8 mouse cellular contexts compared by ENCODE assay signal in genomic region chr10:80757717-80758116, GRCm38 (mm10). TPM values are rescaled to one million over a fixed set of nuclear protein-coding genes. Genes with fewer than 3 reads are reported as not detected.
DNase-seq lines count a peak whose midpoint lies in the region; ATAC-seq and TF ChIP-seq lines count a peak whose summit lies in the region.

No protein-coding gene starts in this region.

- peak overlapping the region; percentile 98 for H3K9ac ChIP-seq in heart, embryonic 12.5 days
- H3K9ac ChIP-seq in kidney, embryonic 16.5 days (replicated peaks; ENCODE audit: low read length) = no peak overlapping the region
- 0 out of 2 replicates have a peak overlapping the region, but pooled peaks have one; percentile 17 for H3K9ac ChIP-seq in liver, embryonic 12.5 days
- H3K9ac ChIP-seq in stomach, postnatal 0 days (ENCODE audit: low read length) = no peak overlapping the region; the same call in 1 of the 2 replicates

- DNase-seq in 3T3-L1 (ENCODE audit: low read depth, low spot score) = peak; percentile 90
- DNase-seq in adrenal gland, adult 8-10 months = peak; percentile 88
- peak; percentile 48 to 68 for DNase-seq in natural killer cell, adult 2 months (ENCODE audit: low spot score in 2 of 2)
- DNase-seq in stomach, postnatal 0 days (ENCODE audit: low spot score) = peak; percentile 85

- no peak for ATAC-seq in heart, embryonic 12.5 days (ENCODE audit: insufficient number of reproducible peaks, low FRiP score)
- peak; percentile 66; the same call in 1 of the 2 replicates for ATAC-seq in kidney, embryonic 16.5 days (ENCODE audit: low FRiP score, low TSS enrichment)
- ATAC-seq in liver, embryonic 12.5 days = peak; percentile 38; the same call in 1 of the 2 replicates
- ATAC-seq in stomach, postnatal 0 days (ENCODE audit: low FRiP score, low TSS enrichment) = peak; percentile 54

- peak; percentile 65; the same call in 1 of the 2 replicates for TF ChIP-seq CTCF in embryonic fibroblast, embryonic 13.5 days (IDR thresholded peaks at IDR 0.05; ENCODE audit: borderline replicate concordance, insufficient read depth, low read length)
- TF ChIP-seq CTCF in stomach, postnatal 0 days (IDR thresholded peaks at IDR 0.05; ENCODE audit: low read depth) = peak; percentile 82

- no peak for TF ChIP-seq POLR2A in embryonic fibroblast, embryonic 13.5 days (IDR thresholded peaks at IDR 0.05; ENCODE audit: low read depth, low read length)

- H3K9me3 ChIP-seq in heart, embryonic 12.5 days (replicated peaks) = no peaks in the 10 kb centered on the region
- no peaks in the 10 kb centered on the region for H3K9me3 ChIP-seq in kidney, embryonic 16.5 days (ENCODE audit: low read length)
- H3K9me3 ChIP-seq in liver, embryonic 12.5 days (replicated peaks) = no peaks in the 10 kb centered on the region
- H3K9me3 ChIP-seq in stomach, postnatal 0 days (ENCODE audit: control insufficient read depth, low read length) = no peaks in the 10 kb centered on the region

- H3K36me3 ChIP-seq in heart, embryonic 12.5 days = no peaks in the 10 kb centered on the region
- no peaks in the 10 kb centered on the region for H3K36me3 ChIP-seq in kidney, embryonic 16.5 days (ENCODE audit: insufficient read depth, low read length)
- peaks cover 4% of the 10 kb centered on the region; the same call in 1 of the 2 replicates for H3K36me3 ChIP-seq in liver, embryonic 12.5 days
- H3K36me3 ChIP-seq in stomach, postnatal 0 days (ENCODE audit: control insufficient read depth, insufficient read depth, low read length) = no peaks in the 10 kb centered on the region

- H3K27me3 ChIP-seq in heart, embryonic 12.5 days (replicated peaks) = no peaks in the 10 kb centered on the region
- H3K27me3 ChIP-seq in kidney, embryonic 16.5 days (ENCODE audit: insufficient read depth, low read length) = no peaks in the 10 kb centered on the region
- no peaks in the 10 kb centered on the region for H3K27me3 ChIP-seq in liver, embryonic 12.5 days (replicated peaks)
- H3K27me3 ChIP-seq in stomach, postnatal 0 days (ENCODE audit: control insufficient read depth, insufficient read depth, low read length) = no peaks in the 10 kb centered on the region

- TF ChIP-seq EP300 in stomach, postnatal 0 days (optimal IDR thresholded peaks at IDR 0.05) = no peak

- peak overlapping the region; percentile 93 for H3K4me2 ChIP-seq in heart, embryonic 12.5 days
- H3K4me2 ChIP-seq in kidney, embryonic 16.5 days (replicated peaks; ENCODE audit: low read depth, low read length) = no peak overlapping the region
- H3K4me2 ChIP-seq in liver, embryonic 12.5 days = peak overlapping the region; percentile 87
- no peak overlapping the region for H3K4me2 ChIP-seq in stomach, postnatal 0 days (replicated peaks; ENCODE audit: low read depth)

- no peak overlapping the region for H3K4me3 ChIP-seq in embryonic fibroblast, embryonic 13.5 days (ENCODE audit: insufficient read depth, low read length)
- H3K4me3 ChIP-seq in heart, embryonic 12.5 days = peak overlapping the region; percentile 15; the same call in 1 of the 2 replicates
- no peak overlapping the region for H3K4me3 ChIP-seq in kidney, embryonic 16.5 days (ENCODE audit: low read length)
- peak overlapping the region; percentile 97; the same call in 1 of the 2 replicates for H3K4me3 ChIP-seq in liver, embryonic 12.5 days
- no peak overlapping the region for H3K4me3 ChIP-seq in stomach, postnatal 0 days (ENCODE audit: low read depth, low read length)

- H3K4me1 ChIP-seq in embryonic fibroblast, embryonic 13.5 days (ENCODE audit: control insufficient read depth, insufficient read depth, low read length) = peaks cover 14% of the 10 kb centered on the region
- H3K4me1 ChIP-seq in heart, embryonic 12.5 days (replicated peaks) = peaks cover 76% of the 10 kb centered on the region
- peaks cover 36% of the 10 kb centered on the region for H3K4me1 ChIP-seq in kidney, embryonic 16.5 days (ENCODE audit: insufficient read depth, low read length)
- peaks cover 78% of the 10 kb centered on the region for H3K4me1 ChIP-seq in liver, embryonic 12.5 days
- H3K4me1 ChIP-seq in stomach, postnatal 0 days (replicated peaks; ENCODE audit: control insufficient read depth, insufficient read depth) = peaks cover 7% of the 10 kb centered on the region

- no peak overlapping the region for H3K27ac ChIP-seq in embryonic fibroblast, embryonic 13.5 days (ENCODE audit: insufficient read depth, low read length)
- H3K27ac ChIP-seq in heart, embryonic 12.5 days (ENCODE audit: poor library complexity, severe bottlenecking) = peak overlapping the region; percentile 58; the same call in 1 of the 2 replicates
- no peak overlapping the region for H3K27ac ChIP-seq in kidney, embryonic 16.5 days (ENCODE audit: low read length)
- peak overlapping the region; percentile 20; the same call in 1 of the 2 replicates for H3K27ac ChIP-seq in liver, embryonic 12.5 days
- no peak overlapping the region; the same call in 1 of the 2 replicates for H3K27ac ChIP-seq in stomach, postnatal 0 days (replicated peaks)

- WGBS in heart, embryonic 12.5 days = 36% methylated on average over 5 of the region's 5 CpGs
- WGBS in kidney, embryonic 16.5 days = 30% methylated on average over 5 of the region's 5 CpGs
- 49% methylated on average over 5 of the region's 5 CpGs for WGBS in liver, embryonic 12.5 days (ENCODE audit: insufficient replicate concordance)
- WGBS in stomach, postnatal 0 days = 24% methylated on average over 5 of the region's 5 CpGs

RNA-seq across cellular contexts. Expression of gene Dot1l, which starts 2.7 kb away (rescaled TPM):
- 10 to 100 TPM; 35.0 to 78.6 (median 57.4) TPM for total RNA-seq in adrenal gland, adult 8-10 months (2022)
- polyA plus RNA-seq in embryonic fibroblast, embryonic 13.5 days (2011; ENCODE audit: insufficient read length, low read depth, missing spikeins) = 22.3 and 22.4 TPM in 2 replicates
- polyA plus RNA-seq in heart, embryonic 12.5 days (2016; fragmentation: Nextera tagmentation; extraction: Ambion mirVana) = 25.7 and 30.9 TPM in 2 replicates
- polyA plus RNA-seq in kidney, embryonic 16.5 days (2015; fragmentation: Nextera tagmentation; extraction: Ambion mirVana) = 17.3 and 20.7 TPM in 2 replicates
- 15.7 TPM in 2 replicates for polyA plus RNA-seq in liver, embryonic 12.5 days (2016; fragmentation: Nextera tagmentation; extraction: Ambion mirVana)
- polyA plus RNA-seq in stomach, postnatal 0 days (2015; fragmentation: Nextera tagmentation; extraction: Ambion mirVana) = 5.4 and 6.2 TPM in 2 replicates

RNA-seq across cellular contexts. Expression of gene Ap3d1, which starts 15.7 kb away (rescaled TPM):
- 100 to 1,000 TPM in 2 of 4 experiments, 10 to 100 TPM in 2; 91.8 to 136 (median 113) TPM for total RNA-seq in adrenal gland, adult 8-10 months (2022)
- 116 and 155 TPM in 2 replicates for polyA plus RNA-seq in embryonic fibroblast, embryonic 13.5 days (2011; ENCODE audit: insufficient read length, low read depth, missing spikeins)
- polyA plus RNA-seq in heart, embryonic 12.5 days (2016; fragmentation: Nextera tagmentation; extraction: Ambion mirVana) = 56.5 and 58.9 TPM in 2 replicates
- polyA plus RNA-seq in kidney, embryonic 16.5 days (2015; fragmentation: Nextera tagmentation; extraction: Ambion mirVana) = 67.7 and 68.8 TPM in 2 replicates
- polyA plus RNA-seq in liver, embryonic 12.5 days (2016; fragmentation: Nextera tagmentation; extraction: Ambion mirVana) = 36.5 and 38.2 TPM in 2 replicates
- 38.7 and 42.7 TPM in 2 replicates for polyA plus RNA-seq in stomach, postnatal 0 days (2015; fragmentation: Nextera tagmentation; extraction: Ambion mirVana)

RNA-seq across cellular contexts. Expression of gene Sf3a2, which starts 40.3 kb away (rescaled TPM):
- total RNA-seq in adrenal gland, adult 8-10 months (2022) = 10 to 100 TPM; 52.0 to 78.6 (median 55.5) TPM
- polyA plus RNA-seq in embryonic fibroblast, embryonic 13.5 days (2011; ENCODE audit: insufficient read length, low read depth, missing spikeins) = 48.0 and 49.3 TPM in 2 replicates
- 51.2 and 58.3 TPM in 2 replicates for polyA plus RNA-seq in heart, embryonic 12.5 days (2016; fragmentation: Nextera tagmentation; extraction: Ambion mirVana)
- polyA plus RNA-seq in kidney, embryonic 16.5 days (2015; fragmentation: Nextera tagmentation; extraction: Ambion mirVana) = 71.2 and 87.3 TPM in 2 replicates
- polyA plus RNA-seq in liver, embryonic 12.5 days (2016; fragmentation: Nextera tagmentation; extraction: Ambion mirVana) = 53.5 and 54.1 TPM in 2 replicates
- 27.7 and 31.8 TPM in 2 replicates for polyA plus RNA-seq in stomach, postnatal 0 days (2015; fragmentation: Nextera tagmentation; extraction: Ambion mirVana)

RNA-seq across cellular contexts. Expression of gene Plekhj1, which starts 40.7 kb away (rescaled TPM):
- total RNA-seq in adrenal gland, adult 8-10 months (2022) = 100 to 1,000 TPM in 3 of 4 experiments, 10 to 100 TPM in 1; 92.4 to 130 (median 107) TPM
- 59.1 and 59.9 TPM in 2 replicates for polyA plus RNA-seq in embryonic fibroblast, embryonic 13.5 days (2011; ENCODE audit: insufficient read length, low read depth, missing spikeins)
- polyA plus RNA-seq in heart, embryonic 12.5 days (2016; fragmentation: Nextera tagmentation; extraction: Ambion mirVana) = 82.4 and 83.2 TPM in 2 replicates
- 123 and 129 TPM in 2 replicates for polyA plus RNA-seq in kidney, embryonic 16.5 days (2015; fragmentation: Nextera tagmentation; extraction: Ambion mirVana)
- polyA plus RNA-seq in liver, embryonic 12.5 days (2016; fragmentation: Nextera tagmentation; extraction: Ambion mirVana) = 134 and 137 TPM in 2 replicates
- 62.0 and 65.8 TPM in 2 replicates for polyA plus RNA-seq in stomach, postnatal 0 days (2015; fragmentation: Nextera tagmentation; extraction: Ambion mirVana)

RNA-seq across cellular contexts. Expression of gene Amh, which starts 47.3 kb away (rescaled TPM):
- 1 to 10 TPM in 1 of 4 experiments, under 1 TPM in 3; 0.20 to 1.3 (median 0.68) TPM for total RNA-seq in adrenal gland, adult 8-10 months (2022)
- not detected in 2 replicates for polyA plus RNA-seq in embryonic fibroblast, embryonic 13.5 days (2011; ENCODE audit: insufficient read length, low read depth, missing spikeins)
- polyA plus RNA-seq in heart, embryonic 12.5 days (2016; fragmentation: Nextera tagmentation; extraction: Ambion mirVana) = 0.14 and 0.23 TPM in 2 replicates
- polyA plus RNA-seq in kidney, embryonic 16.5 days (2015; fragmentation: Nextera tagmentation; extraction: Ambion mirVana) = 0.70 TPM in 1 of 2 replicates, not detected in the other
- polyA plus RNA-seq in liver, embryonic 12.5 days (2016; fragmentation: Nextera tagmentation; extraction: Ambion mirVana) = 0.07 TPM in 1 of 2 replicates, not detected in the other
- 6.8 and 6.9 TPM in 2 replicates for polyA plus RNA-seq in stomach, postnatal 0 days (2015; fragmentation: Nextera tagmentation; extraction: Ambion mirVana)

Comparison
In these comparisons a context has a peak if more than half of its experiments do, and no peak if none do; other contexts are left out.
1. H3K27ac ChIP-seq: peak in heart, embryonic 12.5 days (single experiment) and liver, embryonic 12.5 days (single experiment); none in embryonic fibroblast, embryonic 13.5 days (single experiment), kidney, embryonic 16.5 days (single experiment) and stomach, postnatal 0 days (single experiment).
2. H3K4me3 ChIP-seq: peak in heart, embryonic 12.5 days (single experiment) and liver, embryonic 12.5 days (single experiment); none in embryonic fibroblast, embryonic 13.5 days (single experiment), kidney, embryonic 16.5 days (single experiment) and stomach, postnatal 0 days (single experiment).
3. H3K4me2 ChIP-seq: peak in heart, embryonic 12.5 days (single experiment) and liver, embryonic 12.5 days (single experiment); none in kidney, embryonic 16.5 days (single experiment) and stomach, postnatal 0 days (single experiment).
4. H3K9ac ChIP-seq: peak in heart, embryonic 12.5 days (single experiment) and liver, embryonic 12.5 days (single experiment); none in kidney, embryonic 16.5 days (single experiment) and stomach, postnatal 0 days (single experiment).
5. Peak in every context shown above with its lines, with median percentiles within 50 percentile points of each other: DNase-seq.